Mouse (Mus musculus): ENCODE measurements around the gene Pigv.
"Not testable (repeated sequence)": the region's sequence is repeated elsewhere in the genome, so short reads cannot be mapped to it uniquely, and the experiment has no call there.

Pigv gene

DNA sequence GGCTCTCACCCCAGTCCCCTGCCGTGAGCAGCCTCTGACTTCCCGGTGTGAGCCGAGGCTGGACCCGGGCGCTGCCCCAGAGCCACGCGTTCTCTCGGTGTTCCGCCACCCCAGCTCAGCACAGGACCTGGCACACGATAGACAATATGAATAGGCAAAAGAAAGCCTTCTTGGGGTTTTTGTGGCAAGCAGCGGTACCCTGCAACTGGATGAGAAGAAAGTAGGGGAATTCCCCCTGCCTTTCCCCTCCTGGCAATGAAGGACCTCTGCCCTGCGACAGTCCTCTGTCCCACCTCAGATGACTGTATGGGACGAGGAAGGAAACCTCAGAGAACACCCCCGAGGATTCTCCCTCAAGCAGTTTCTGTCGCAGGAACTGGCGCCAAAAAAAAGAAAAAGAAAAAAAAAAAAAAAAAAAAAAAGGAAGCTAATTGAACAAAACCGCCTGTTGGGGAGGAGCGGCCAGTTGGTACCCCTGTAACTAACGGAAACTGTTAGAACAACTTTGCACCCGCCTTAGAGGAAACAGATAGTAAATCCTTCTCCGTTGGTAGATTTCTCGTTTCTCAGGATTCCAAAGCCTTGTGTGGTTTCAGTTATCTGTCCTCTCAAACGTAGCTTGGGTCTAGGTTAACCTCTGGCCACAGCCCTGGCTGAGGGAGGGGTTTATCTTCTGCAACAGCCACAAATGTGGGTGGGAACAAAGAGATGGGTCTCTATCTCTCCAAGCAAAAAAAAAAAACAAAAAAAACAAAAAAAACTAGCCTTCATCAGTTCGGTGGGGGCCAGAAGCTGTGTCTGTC lies 599 bp upstream of the Pigv start:
- DNase-seq (ENCODE audit: low spot score in 2 of 2), result no peak

DNA sequence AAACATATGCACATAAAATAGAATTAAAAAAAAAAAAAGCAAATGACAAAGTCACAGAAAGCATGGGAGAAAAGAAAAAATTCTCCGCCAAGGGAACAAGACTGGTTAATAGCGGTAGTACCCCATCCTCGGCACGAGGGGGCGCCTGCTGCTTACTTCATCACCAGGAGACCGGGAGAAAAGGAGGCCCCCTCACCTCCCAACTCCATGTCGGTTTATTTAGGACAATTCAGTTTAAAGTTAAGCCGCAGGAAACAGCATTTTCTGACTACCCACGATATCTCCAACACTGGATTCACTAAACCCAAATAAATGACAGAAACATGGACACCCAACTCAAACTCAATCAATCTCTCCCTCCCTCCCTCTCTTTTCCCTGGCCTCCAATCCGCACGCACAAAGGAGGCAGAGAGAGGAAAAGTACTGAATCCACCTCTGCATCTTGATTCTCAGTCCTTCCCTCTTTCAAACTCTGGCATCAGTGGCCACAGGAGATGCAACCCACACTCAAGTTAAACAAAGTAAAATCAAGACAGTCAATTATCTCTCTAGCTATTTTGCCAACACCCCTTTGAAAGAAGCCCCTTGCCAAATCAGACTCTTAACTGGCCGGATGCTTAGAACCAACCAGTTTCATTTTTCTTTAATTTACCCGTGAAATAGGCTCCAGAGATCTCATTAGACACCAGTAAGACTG lies 1.1 kb downstream of the Pigv start:
- DNase-seq (ENCODE audit: low spot score in 2 of 2), result peak; percentile 74 to 81

DNA sequence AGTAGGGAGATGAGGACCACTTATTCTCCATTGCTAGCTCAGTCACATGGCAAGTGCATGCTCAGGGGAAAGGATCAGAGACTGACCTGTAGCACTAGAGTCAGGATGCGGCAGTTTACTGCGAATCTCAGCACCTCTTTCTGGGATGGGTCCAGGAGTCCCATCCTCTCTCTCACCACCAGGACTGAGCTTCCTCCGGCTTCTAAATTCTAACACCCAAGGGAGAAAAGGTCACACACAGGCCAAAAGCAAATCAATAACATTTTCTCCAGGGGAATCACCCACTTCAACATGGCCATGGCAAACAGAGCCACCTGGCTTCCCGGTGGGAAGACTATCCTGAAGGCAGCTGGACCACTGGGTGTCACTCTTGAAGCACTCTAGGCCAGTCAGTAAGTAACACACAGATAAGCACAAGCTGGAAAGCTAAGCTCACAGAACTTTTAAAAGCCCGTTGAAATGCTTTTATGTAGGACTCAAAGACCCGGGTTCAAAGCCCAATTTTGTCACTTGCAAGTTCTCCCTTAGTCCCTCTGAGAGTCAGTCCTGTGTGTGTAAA lies 2.7 kb downstream of the Pigv start:
- no peak for DNase-seq (ENCODE audit: low spot score in 2 of 2)

DNA sequence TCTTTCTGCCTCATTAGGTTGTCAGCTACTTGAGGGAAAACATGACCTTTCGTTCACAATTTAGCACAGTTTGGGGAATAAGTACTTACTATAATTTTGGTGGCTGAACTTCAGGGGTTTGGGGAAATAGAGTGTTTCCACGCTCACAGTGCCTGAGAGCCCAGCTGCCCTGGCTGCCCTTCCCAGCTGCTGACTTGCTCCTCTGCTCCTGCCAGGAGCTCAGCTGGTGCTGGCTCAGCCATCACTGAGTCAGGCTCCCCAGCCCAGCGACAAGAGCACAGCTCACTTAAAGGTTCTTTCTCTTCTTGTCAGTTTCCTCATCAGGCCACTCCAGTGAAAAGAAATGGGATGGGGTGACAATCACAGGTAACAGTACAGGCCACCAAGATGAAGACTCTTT lies 3.9 kb downstream of the Pigv start:
- DNase-seq (ENCODE audit: low spot score in 2 of 2), result no peak

DNA sequence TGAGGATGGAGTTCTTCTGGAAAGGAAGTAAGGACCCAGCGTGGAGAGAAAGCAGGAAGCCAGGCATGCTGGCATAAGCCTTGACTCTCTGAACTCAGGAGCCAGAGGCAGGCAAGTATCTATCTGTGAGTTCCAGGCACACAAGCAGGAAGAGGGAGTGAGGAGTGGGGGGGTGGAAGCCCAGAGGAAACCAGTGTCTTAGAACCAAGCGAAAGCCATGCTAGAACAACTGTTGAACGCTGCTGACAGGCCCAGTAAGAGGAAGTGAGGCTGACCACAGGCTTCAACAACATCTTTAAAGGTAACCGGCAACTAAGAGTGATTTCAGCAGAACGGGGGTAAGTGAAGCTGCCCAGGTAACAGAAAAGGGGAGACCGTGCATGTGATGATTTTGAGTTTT lies 6.2 kb downstream of the Pigv start:
- DNase-seq (ENCODE audit: low spot score in 2 of 2), result no peak

DNA sequence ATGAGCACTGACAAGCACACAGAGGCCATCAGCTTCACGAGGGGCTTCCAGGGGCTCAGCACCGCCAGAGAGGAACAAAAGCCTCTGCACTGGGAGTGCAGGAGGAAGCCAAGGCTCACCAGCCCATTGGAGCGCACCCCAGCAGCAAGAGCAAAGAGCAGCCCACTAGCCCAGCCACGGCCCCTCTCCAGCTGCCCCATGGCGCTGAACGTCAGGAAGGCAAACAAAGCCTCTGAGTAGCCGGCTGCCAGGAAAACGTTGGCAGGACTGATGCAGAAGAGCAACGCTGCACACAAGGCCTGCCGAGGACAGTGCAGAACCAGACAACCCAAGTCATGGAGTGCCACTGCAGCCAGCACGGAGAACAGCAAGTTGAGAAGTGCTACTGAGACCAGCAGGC lies 7.3 kb downstream of the Pigv start:
- peak; percentile 33 to 62 for DNase-seq (ENCODE audit: low spot score in 2 of 2)

DNA sequence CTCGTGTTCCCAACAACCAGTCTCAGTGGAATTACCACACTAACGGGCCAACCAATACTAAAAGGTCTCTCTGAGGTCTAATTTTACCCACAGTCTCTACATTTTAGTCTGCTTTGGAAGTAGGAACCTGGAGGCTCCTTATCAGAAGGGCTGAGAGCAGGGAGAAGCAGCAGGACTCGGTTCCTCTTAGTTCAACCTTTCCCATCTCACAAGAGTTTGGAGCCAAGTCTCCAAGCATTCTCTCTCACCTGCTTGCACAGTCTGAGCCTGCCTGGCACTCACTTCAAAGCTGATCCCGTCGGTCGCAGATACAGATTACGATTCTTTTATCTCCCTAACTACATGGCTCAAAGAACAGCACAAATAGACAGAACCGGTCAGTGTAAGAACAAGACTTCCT lies 9.5 kb downstream of the Pigv start:
- no peak for DNase-seq (ENCODE audit: low spot score in 2 of 2)

DNA sequence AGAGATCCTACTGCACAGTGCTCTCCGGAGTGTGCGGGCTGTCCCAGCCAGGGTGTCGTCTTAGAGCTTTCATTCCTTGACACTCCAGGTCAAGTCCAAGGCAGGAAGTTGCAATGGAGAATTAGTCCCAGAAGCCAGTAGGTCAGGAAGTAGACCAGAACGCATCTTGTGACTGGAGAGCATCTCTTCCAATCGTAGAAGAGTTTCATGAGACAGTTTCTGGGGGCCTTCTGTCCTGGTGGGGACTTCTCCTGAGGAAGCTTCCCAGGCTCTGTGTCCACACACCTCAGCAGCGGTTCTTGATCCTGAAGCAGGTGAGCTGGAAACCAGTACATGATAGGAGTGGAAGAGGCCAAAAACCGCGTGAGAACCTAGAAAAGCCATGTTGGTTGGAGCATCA lies 10.0 kb downstream of the Pigv start:
- DNase-seq (ENCODE audit: low spot score in 2 of 2), result no peak

DNA sequence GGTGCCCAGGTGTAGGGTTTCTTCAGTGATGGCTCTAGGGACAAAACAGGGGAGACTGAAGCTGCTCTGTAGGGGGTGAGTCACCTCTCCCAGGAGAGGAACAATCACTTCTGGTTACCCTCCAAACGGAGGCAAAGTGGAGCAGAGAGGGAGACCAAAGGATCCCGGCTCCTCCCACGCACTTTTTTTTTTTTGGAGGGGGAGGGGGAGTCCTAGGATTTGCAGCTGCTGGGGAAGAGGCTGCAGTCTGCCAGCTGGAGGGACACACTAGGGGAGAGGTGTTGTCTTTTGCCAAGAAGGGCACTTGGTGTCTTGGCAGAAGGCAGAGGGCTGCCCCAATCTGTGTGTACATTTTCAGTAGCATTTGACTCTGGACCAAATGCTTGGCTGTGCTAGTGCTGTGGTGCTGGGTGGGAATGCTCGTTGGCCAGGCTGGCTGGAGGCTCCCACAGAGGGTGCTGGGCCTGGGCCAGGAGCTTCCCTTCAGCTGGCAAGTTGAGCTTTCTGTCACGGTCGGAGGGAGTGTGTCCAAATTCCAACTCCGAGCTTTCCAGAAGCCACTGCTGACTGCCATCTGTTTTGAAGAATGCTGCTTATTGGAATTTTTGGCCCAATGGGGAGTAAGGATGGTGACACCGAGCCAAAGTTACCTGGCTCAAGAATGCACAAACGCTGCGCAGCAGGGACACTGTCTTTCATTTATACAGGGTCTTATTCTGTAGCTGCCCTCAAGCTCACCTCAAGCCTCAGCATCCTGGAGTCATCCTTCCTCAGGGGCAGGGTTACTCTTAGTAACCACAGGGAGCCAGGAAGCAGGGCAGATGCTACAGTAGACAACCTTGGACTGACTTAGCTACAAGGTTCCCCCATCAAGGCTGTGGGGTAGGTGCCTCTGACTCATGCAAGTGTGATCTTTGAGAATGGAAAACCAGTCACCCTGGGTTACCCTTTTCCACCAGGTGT lies 12.0 kb downstream of the Pigv start:
- peak; percentile 77 to 96 for DNase-seq (ENCODE audit: low spot score in 2 of 2)

DNA sequence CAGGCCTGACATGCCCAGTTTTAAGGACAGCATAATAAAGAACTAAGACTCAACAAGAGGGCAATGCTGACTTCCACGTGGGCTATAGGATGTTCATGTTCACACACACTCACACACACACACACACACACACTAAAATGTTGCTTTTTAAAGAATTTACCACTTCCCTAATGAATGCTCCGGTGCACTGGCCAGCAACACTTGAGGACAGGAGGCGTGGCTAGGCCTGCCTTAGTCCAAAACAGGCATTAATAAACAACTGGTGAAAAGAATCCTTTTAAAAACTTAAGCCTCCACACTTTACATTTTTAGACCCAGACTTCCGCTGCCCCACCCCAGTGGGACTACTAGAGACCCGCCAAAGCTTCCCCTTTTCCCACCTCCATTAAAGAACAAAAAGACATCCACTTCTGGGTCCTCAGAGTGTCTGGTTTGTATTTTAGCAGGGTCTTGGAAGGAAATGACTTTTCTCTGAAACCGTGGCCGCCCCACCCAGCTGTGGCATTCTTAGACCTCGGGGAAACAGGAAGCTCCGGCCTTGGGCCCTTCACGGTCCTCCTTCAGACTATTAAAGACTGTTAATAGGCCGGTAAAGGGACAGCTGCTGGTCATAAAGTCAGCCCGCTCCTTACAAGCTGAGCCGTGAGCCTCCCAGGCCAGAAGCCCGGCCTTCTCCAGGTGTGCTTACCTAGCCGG lies 12.8 kb downstream of the Pigv start:
- DNase-seq (ENCODE audit: low spot score in 2 of 2), result no peak

DNA sequence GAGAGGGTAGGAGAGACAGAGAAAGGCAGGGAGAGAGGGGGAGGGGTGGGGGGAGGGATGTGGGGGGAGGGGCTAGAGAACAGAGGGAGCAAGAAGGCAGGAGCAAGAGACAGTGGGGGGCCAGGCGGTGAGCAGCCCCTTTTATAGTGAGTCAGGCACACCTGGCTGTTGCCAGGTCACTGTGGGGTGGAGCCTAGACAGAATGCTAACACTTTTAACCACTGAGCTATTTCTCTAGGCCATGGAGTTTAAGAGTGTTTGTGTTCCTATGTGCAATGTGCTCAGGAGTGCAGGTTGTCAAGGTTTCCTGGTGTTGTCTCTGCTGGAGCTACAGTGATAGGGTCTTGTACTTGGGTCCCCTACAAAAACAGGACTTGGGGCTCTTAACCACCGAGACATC lies 13.7 kb downstream of the Pigv start:
- DNase-seq (ENCODE audit: low spot score in 2 of 2), result no peak

DNA sequence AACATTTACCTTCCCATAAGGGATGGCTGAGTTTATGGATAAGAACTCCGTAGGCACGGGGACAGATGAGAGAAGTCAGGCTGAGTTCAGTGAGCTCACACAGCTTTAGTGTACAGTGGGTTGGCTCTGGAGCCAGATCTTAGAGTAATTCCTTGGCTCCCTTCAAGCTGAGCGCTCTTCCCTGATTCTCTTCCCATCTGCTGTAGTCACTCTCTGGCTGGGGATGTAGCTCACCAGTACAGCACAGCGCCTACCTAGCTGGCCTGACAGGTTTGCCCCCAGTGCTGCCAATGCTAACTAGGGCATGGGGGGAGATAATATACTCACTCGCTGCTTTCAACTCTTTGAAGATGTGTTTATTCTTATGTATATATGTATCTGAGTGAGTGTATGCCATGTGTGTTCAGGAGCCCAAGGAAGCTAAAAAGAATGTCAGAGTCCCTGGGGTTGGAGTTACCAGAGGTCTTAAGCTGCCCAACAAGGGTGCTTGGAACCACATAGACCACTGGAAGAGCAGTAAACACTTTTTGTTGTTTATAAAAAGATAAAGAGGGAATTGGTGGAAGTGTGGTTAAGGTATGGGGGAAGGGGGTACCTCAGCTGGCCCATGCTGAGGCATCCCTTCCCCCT lies 14.5 kb downstream of the Pigv start:
- no peak for DNase-seq (ENCODE audit: low spot score in 2 of 2)

DNA sequence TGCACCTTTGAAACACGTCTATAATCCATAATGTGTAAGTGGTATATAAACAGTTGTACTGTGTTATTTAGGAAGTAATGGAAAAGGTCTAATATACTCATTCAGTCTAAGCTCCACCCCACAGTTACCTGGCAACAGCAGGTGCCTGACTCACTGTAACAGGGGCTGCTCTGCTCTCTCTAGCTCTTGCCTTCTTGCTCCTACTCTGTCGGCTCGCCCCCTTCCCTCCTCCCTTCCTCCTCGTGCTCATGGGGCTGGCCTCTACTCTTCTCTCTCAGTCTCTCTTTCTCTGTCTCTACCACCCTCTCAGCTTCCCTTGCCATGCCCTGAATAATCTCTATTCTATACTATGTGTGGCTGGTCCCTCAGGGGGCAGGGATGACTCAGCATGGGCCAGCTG lies 15.4 kb downstream of the Pigv start:
- DNase-seq (ENCODE audit: low spot score in 2 of 2), result no peak

DNA sequence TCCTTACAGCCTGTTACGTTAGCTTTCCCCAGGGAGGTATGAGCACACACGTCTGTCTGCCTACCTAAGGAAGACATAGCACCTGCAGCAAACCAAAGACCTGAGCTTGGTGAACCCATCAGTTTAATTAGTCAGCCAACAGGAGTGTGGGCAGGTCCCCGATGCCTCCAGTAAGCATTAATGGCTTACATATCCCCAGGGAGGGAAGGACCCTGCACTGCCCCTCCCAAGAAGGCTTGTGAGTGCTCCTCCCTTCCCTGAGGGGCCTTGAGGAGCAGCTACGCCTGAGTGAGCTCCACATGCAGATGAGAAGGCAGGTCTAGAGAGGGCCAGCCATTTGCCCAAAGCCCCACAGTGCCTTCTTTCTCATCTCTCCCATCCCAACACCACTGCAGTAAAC lies 16.2 kb downstream of the Pigv start:
- DNase-seq (ENCODE audit: low spot score in 2 of 2), result no peak

DNA sequence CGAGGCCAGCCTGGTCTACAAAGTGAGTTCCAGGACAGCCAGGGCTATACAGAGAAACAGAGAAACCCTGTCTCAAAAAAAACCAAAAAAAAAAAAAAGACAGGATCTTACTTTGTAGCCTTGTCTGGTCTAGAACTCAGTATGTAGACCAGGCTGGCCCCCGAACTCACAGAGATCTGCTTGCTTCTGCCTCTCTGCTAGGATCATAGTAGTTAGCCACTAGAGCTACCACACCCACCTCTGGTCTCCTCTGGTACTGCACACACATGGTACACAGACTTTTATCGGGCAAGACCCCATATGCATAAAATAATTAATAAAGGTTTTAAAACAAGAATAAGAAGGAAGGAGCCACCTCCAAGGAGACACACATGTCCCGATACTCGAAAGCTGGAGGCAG lies 18.4 kb downstream of the Pigv start:
- DNase-seq (ENCODE audit: low spot score in 2 of 2), result not testable (repeated sequence)

DNA sequence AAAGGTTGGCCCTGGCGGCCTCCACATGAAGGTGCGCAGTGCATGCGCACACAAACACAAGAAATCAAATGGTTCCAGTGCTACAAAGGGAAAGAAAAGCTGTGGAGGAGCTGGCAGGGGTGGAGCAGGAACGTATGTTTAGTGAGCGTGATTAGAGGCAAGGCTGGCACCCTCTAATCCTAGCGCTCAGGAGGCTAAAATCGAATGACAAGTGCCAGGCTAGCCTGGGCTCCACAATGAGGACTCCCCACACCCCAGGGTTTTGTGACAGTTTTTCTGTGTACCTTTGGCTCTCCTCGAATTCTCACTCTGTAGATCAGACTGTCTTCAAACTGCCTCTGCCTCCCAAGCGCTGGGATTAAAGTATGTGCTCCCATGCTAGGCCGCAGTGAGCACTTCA lies 19.7 kb downstream of the Pigv start:
- DNase-seq (ENCODE audit: low spot score in 2 of 2), result no peak

DNA sequence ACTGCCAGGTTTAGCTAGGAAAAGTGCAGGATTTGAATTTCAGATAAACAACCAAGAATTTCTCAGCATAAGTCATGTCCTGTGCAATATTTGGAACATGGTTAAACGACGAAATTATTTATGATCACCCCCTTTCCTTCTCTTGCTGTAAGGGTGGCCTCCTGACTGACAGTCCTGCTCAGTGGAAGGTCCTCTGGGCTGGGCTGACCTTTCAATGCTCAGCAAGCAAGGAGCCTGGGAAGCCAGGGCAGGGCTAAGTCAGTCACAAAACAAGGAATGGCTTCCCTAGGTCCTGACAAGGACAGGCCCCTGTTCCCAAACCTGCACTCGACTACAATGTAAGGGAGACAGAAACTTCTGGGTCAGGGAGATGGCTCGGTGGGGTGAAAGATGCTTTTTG lies 20.5 kb downstream of the Pigv start:
- no peak for DNase-seq (ENCODE audit: low spot score in 2 of 2)

DNA sequence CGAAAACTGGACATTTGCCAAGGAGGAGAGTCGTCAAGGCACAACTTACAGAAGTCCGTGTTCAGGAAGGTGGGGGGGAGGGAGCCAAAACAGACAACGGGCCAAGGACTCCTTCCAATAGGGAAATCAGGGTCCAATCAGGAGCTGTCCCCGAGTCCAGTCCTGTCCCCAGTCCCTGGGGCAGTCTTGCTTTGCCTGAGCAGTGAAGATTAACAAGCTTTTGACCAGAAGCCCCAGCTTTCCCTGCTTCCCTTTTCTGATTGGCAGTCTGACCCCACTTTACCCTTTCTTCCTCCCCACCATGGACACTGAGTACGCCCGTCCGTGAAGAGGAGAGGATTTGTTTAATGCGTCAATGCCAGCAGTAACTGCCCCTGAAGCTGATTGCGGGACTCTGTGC lies 21.0 kb downstream of the Pigv start:
- DNase-seq (ENCODE audit: low spot score in 2 of 2), result no peak

DNA sequence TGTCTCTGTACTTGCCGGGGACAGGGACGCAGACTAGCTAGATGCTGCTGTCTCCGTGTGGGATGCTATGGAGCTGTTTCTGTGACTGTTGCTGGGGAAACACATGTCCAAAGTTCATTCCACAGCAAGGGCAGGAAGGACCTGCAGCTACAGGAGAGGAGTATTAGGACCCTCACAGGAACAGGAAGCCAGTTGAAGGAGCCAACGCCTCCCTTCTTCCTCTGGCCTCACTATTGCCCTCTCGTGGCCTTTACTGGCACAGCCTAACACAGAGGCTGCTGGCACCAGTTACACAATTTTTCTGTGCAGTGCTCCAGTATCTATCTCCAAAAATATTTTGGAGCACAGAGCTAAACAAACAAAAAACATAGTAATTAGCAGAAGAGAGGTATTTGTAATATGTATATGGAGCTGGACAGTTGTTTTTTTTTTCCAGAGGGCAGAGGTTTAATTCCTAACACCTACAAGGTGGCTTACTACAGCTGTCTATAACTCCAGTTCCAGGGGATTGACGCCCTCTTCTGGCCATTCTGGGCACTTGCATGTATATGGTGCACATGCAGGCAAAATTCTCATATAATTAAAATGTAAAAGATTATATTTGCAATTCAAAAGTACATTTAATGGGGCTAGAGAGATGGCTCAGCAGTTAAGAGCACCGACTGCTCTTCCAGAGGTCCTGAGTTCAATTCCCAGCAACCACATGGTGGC lies 22.3 kb downstream of the Pigv start, which contains the start of gene Zdhhc18:
Gene Zdhhc18 (minus strand): TSS at position 166 of the 711 bp plus-strand sequence.
- DNase-seq (ENCODE audit: low spot score in 2 of 2), result peak; percentile 53 to 80

DNA sequence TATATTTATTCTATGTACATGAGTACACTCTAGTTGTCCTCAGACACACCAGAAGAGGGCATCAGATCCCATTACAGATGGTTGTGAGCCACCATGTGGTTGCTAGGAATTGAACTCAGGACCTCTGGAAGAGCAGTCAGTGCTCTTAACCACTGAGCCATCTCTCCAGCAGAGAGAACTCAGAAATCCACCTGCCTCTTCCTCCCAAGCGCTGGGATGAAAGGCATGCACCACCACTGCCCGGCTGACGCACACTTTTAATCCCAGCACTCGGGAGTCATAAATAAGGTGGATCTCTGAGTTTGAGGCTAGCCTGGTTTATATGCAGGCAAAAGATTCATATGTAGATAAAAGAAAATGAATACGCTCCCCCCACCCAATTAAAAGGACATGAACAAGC lies 23.0 kb downstream of the Pigv start:
- DNase-seq (ENCODE audit: low spot score in 2 of 2), result not testable (repeated sequence)
